Mouse (Mus musculus): ENCODE results near the gene Chrd.

Gene Chrd

DNA sequence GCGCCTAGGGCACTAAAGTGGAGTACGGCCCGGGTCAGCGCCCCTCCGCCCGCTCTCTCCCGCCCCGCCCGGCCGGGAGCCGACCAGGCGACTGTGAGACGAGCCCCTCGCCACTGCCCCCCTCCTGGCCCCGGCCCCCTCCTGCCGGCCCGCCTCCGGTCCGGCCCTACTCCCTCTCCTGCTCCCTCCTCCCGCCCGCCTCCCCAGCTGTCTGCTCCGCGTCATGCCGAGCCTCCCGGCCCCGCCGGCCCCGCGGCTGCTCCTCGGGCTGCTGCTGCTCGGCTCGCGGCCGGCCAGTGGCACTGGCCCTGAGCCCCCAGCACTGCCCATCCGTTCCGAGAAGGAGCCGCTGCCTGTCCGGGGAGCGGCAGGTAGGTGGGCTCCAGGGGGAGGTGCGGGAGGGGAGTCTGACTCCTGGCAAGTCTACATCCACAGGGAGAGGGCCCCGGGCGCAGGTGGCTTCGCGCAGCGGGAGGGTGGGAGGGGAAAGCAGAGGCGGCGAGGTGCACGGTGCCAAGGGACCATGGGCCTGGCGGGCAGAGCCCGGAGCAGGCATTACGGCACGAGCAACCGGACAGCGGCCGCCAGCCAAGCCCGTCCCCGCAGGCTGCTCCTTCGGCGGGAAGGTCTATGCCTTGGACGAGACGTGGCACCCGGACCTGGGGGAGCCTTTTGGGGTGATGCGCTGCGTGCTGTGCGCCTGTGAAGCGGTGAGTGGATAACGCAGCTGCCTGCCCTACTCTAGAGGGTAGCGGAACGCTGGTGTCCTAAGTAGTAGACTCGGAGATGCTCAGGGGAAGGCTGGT, at the start of gene Chrd:
TSS of gene Chrd (plus strand) at position 203 of the 806 bp plus-strand sequence.
- DNase-seq (ENCODE audit: low spot score): peak; percentile 60

DNA sequence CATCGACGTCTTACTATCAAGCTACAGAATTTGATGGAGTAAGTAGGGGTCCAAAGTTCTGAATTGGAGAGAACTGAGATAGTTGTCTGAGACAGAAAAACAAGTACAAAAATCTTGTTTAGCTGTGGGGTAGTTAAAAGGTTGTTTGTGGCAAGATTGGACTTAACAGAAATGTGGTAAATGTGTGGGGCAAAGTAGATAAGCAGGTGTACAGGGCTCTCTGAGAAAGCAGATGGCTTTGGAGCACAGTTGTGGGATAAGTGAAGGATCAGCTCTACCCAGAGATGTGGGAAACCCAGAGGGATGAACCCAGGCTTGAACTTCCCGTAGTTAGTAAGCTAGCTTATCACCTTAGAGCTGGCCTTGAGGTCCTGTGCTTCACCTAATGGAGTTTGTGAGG, 42.2 kb upstream of the Chrd start:
- DNase-seq (ENCODE audit: low spot score): no peak

DNA sequence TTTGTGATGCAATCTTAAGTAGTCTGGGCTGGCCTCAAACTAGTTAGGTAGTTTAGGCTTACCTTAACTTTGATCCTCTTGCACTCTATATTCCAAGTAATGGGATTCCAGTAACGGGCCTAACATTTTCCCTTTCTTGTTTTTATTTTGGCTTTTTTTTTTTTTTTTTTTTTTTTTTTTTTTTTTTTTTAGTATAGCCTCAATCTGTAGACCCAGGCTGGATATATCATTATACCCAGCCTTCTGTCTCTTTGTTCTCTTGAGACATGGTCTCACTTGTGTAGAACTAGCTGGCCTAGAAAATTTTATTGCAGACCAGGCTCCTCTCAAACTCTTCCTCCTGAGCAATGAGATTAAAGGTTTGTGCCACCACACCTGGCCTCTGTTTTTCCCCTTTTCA, 41.3 kb upstream of the Chrd start:
- no peak for DNase-seq (ENCODE audit: low spot score)

DNA sequence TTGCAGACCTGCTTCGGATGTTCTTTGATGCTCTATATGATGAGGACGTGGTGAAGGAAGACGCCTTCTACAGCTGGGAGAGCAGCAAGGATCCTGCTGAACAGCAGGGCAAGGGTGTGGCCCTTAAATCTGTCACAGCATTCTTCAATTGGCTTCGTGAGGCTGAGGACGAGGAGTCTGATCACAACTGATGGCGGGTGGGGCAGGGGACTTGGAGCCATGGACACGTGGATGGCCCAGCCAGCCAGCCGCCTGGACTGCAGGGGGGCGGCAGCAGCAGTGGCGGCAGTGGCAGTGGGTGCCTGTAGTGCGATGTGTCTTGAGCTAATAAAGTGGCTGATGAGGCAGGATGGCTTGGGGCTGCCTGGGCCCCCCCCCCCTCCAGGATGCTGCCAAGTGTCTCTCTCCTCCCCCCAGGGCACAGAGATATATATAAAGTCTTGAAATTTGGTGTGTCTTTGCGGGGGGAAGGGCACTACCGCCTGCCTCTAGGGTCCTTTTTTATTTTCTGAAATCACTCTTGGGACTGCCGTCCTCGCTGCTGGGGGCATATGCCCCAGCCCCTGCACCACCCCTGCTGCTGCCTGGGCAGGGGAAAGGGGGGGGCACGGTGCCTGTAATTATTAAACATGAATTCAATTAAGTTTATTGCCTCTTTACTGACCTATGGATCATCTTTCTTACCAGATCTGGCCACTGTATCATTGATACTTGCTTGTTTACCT, 40.5 kb upstream of the Chrd start:
- DNase-seq (ENCODE audit: low spot score): peak; percentile 36

DNA sequence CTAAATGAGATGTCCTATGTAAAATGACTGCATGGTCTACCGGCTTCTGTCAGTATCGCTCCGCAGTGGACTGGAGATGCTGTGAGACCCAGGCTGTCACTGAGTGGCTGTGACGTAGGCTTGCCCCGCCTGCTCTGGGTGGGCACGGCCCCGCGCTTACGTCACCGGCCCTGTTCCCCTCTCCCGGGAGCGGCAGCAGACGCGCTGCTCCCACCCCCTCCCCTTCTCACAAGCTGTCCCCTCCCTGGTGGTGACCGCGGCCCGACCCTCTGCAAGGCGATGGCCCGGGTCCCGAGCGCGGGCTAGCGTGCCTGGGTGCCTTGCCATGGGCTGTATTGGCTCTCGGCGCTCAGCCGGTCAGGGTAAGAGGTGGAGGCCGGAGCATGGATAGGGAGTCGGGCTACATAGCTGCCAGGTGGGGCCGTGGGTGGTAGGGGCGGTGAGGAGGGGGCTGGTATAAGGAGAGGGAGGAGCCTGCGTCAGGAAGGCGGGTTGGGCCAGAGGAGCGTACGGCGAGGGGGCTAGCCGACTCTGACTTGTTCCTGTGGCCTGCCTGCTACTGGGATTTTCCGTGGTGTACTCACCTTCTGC, 39.7 kb upstream of the Chrd start, which contains the start of gene Fam131a:
TSS of gene Fam131a (plus strand) at position 131 of the 591 bp plus-strand sequence.
- DNase-seq (ENCODE audit: low spot score): peak; percentile 89

DNA sequence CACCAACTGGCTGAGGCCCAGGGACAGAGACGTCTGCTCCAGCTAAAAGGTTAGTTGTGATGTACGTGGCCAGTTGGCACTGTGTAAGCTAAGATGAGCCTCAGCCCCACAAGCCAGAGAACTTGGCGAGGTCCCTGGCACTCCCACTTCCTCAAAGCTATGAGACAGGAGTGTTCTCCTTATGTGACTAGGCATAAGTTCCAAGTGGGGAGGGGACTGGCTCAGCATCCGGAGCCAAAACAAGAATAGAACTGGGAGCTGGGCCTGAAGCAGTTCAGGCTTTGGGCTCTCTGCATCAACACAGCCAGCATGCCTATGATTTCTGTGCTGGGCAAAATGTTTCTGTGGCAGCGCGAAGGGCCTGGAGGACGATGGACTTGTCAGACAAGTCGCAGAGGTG, 38.1 kb upstream of the Chrd start:
- DNase-seq (ENCODE audit: low spot score): peak; percentile 33

DNA sequence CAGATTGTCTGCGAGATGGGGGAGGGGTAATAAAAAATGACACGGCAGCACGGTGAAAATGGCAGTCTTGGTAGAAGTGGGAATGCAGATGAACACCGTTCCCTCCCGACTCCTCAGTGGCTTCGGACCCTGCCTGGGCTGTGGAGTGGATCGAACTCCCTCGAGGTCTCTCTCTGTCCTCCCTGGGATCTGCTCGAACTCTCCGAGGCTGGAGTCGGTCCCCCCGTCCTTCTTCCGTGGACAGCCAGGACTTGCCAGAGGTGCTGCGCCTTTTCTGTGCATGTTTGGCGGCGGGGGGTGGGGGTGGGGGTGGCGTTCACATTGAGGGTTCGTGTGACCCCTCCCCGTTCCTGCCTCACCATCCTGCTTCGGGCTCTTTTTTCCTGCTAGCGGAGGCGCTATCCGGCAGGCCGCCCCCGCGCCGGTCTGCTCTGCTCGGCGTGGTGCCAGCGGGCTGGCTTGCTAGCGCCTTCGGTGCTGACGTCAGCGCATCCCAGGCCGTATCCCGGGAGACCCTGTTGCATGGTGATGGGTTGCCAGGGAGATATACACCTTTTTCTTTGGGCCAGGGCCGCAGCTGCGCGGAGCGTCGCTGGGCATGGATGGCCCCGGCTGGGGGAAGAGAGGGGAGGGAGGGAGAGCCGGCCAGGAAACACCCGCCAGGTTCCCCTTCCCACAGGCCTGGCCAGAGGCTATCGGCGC, 37.2 kb upstream of the Chrd start:
- DNase-seq (ENCODE audit: low spot score): peak; percentile 95

DNA sequence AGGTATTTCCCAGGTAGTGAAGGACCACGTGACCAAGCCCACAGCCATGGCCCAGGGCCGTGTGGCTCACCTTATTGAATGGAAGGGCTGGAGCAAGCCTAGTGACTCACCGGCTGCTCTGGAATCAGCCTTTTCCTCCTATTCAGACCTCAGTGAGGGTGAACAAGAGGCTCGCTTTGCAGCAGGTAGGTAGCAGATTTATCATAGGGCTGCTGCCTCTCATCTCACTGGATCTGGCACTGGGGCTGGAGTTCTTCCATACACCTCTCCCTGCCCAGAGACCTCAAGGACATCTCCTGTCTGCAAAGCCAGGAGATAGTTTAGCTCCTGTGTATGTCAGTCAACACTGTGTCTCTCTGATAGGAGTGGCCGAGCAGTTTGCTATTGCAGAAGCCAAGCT, 33.7 kb upstream of the Chrd start:
- no peak for DNase-seq (ENCODE audit: low spot score)

DNA sequence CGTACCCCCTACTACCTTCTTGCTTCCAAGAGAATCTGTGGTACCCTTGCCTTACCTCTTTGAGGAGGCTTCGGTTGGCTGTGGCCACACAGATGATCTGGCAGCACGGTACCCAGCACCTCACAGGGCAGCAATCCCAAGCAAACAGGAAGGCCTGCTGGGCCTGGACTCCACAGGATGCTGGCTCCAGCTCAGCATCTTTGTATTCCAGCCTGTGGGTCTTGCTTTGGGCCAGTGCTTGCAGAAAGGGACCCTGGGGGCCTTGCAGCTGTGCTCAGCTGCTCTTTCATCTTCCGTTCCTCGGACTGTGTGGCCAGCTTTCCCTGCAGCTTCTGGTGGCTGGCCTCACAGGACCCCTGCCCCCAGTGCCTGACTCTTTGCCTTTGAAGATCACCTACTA, 32.9 kb upstream of the Chrd start:
- no peak for DNase-seq (ENCODE audit: low spot score)

DNA sequence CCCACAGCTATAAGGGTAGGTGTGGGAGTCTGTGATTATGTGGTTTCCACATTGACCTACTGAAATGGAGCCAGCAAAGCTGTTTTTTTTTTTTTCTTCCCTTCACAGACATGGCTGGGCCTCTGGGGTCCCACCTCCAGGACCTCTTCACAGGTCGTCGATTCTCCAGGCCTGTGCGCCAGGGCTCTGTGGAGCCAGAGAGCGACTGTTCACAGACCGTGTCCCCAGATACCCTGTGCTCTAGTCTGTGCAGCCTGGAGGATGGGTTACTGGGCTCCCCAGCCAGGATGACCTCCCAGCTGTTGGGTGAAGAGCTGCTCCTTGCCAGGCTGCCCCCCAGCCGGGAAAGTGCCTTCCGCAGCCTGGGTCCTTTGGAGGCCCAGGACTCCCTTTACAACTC, 31.6 kb upstream of the Chrd start:
- DNase-seq (ENCODE audit: low spot score): no peak

DNA sequence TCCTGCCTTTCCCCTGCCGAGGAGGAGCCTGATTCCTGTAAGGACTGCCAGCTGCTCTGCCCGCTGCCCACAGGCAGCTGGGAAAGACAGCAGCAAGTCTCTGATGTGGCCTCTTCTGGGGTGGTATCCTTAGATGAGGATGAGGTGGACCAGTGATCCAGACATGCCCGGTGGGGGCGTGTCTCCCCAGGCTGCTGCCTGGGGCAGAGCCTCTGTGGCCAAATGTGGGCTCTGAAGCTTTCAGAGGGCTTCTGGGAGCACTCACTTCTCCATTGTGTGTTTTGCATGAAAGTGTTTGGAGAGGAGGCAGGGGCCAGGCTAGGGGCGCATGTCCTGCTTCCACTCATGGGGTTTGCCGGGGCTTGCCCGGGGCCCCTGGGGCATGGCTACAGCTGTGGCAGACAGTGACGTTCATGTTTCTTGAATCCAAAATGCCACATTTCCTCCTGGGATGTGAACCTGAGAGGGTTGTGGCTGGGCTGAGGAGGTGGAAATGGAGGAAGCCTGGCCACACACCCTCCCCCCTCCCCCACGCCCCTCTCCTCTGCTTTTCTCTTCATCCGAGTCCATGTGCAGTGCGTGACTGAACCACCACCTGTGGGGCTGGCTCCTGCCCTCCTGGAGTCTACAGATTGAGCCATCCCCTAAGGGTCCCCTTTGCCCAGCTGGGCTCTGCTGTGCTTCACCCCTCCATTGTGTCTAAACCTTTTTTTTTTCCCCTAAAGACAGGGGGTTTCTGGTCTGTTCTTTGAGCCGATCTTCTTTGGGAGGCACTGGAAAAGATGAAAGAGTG, 31.0 kb upstream of the Chrd start:
- DNase-seq (ENCODE audit: low spot score): no peak

DNA sequence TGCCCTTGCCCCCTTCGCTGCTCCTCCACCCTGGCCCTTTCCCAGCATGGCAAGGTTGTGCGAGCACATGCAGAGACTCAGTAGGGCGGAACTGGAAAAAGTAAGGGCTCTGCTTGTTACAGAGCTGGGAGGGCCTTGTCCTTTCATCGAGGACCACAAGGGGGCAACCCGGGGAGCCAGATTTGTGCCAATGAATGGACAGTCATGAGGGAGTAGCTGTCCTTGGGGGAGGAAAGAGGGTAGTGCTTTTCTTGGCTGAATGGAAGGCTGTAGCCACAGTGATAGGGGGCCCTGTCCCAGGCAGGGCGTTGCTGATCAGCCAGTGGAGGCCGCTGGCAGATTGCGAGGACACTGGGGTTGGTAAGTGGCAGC, 30.4 kb upstream of the Chrd start:
- peak; percentile 64 for DNase-seq (ENCODE audit: low spot score)

DNA sequence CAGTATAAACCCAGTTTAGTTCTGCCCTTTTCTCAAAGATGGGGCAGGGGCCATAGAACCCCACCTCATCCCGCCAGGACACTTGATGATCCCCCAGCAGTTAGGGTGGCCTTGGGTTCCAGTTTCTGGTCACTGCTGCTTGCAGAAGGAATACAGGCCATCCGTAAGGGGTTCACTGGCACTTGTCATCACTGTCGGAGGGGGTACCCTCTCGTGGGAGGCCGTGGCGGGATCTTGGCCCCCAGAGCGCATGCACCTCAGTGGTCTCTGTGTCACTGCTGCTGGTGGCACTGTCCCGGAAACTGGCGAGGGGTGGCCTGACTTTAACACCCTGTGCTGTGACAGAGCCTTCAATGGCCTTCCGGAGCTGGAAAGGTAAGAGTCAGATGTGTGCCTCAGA, 29.9 kb upstream of the Chrd start:
- DNase-seq (ENCODE audit: low spot score): no peak

DNA sequence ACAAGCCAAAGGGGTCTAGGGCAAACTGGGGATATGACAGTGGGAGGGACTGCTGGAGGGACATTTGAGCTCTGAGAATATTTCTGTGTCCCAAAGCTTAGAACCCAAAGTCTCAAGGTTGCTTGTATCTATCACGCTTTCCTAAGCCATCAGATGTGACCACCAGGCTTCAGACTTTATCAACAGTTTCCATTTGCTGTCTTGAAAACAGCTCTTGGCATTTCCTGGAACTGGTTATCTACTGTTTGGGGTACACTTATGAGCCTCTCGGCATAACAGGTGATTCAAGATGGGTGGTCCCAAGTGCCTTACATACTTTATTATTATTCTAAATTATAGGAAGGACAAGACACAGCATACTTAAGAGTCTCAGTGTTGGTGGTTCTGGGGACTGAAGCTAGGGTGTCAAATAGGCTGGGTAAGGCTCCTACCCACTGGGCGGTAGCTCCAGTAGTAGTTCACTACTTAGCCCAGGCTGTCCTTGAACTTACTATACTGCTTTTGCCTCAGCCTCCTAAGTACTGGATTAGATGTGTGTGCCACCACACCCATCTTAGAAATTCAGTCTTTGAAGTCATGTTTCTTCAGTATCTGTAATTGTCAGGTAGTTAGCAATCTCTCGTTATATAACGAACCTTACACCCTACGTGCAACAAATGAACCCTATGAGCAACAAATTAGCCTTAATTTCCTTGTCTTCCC, 29.1 kb upstream of the Chrd start:
- DNase-seq (ENCODE audit: low spot score): no peak

DNA sequence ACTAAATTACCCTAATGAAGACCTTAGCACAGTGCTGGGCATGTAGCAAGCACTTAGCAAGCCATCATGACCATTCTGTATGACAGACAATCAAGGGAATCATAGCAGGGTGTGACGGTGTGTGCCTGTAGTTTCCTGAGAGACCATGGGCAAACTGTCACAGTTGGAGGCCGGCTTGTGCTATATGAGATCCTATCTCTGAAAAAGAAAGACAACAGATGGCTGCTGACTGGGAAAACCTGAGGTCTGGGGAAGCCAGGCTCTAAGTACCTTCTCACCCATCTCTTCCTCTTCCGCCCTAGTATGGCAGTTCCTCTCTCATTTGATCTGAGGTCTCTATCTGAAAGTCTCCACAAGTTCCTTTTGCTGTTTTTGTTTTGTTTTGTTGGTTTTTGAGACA, 27.1 kb upstream of the Chrd start:
- peak; percentile 43 for DNase-seq (ENCODE audit: low spot score)

DNA sequence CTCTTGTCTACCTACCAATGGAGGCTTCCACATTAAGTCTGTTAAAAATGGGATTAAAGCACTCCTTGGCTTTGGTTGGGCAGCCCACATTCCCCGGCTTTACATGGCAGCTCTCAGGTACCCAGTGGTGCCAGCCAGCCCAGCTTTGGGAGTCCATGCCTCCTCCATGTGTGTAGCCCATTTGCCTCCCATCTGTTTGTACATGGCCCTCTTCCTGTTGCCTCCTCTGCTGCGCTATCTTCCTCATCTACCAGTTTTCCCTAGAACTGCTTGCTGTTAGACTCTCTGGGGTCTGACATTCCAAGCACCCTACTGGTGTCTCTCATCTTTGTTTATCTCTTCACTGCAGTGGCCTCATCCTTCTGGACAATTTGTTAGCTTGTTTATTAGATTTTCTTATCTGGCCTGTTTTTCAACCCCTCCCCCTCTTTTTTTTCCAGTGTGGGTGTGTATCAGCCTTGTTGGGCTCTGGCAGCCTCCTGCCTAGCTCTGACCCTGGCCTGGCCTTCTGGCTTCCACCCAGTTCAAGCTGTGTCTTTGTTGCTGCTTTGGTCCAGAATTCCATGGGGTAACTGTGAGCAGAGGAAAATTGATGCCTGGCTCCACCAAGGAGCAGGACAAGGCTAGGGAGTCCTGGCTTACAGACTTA, 26.4 kb upstream of the Chrd start:
- DNase-seq (ENCODE audit: low spot score): peak; percentile 54

DNA sequence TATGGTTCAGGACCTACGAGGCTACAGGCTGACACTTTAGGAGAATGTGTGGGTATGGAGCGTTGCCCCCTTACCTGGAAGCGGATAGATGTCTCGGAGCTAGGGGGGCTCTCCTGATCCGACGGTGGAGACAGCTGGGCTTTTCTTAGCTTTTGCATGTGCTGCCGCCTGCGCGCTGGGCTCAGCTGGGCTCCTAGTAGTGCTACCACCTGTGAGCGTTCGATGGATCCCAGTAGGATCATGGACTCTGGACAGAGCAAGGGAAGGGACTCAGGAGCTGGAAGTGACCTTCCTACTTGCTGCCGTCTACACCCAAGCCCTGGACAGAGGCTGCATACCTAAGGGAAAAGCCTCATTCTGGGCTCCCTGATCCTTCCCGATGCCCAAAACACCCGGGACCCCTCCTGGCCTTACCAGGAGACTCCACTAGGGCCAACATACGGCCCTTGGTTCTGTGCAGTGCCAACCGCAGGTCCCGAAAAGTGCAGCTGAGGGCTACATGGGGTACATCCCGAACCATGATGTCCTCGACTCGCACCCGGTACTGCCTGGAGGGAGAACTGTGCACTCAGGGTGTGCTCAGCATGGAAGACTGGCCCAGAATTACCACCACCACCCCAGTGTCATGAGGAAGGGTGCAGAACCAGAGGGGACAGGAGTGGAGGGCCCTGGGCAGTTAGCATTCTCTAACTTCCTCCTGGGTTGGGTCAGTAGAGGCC, 24.5 kb upstream of the Chrd start:
- no peak for DNase-seq (ENCODE audit: low spot score)

DNA sequence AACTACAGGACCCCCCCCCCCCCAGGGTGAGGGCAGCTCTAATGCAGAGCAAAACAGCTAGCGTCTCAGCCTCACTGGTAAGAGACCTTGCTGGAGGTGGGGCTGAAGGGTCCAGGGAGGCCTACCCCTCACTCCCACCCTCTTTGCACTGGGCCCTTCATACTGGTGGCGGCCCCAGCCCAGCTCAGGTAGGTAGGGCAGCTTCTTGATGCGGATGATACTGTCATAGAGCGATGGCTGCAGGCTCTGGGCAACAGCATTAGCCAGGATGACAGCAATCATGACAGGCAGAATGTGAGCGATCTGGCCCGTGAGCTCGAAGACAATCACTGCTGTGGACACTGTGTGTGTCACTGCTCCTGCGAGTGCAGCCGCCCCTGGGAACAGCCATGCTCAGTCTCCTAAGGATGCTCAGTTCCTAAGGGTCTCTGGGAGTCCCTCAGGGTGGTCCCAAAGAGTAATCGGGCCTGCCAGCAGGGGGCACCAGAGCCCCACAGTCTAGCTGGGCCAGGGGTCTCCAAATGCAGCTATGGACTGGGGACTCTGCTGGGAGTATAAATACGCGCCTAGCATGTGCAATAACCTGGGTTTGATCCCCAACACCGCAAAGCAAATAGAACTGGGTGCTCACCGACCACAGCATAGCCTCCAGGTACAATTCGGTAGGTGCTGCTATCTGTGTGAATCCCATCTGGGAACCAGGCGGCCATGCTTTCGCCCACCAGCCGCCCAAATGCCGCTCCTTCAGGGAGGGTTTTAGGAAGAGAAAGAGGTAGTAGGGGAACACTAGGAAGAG, 23.8 kb upstream of the Chrd start:
- DNase-seq (ENCODE audit: low spot score): no peak

DNA sequence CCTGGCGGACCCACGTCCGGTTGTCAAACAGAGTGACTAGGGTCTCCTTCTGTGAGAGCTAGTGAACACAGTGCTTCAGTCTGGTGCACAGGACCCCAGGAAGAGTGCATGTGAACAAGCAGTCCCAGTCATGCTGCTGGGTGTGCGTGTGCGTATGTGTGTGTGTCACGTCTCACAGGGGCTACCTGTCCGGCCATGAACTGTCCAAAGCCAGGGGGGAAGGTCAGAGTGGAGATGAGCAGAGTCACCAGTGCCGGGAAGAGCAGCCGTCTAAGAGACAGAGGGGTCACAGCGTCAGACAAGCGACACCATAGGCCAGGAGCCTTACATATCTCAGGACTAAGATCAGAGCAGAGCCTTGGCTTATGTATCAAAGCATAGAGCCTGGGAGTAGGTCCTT, 22.6 kb upstream of the Chrd start:
- no peak for DNase-seq (ENCODE audit: low spot score)
